Mouse (Mus musculus) stomach, embryonic 14.5 days (tissue): ENCODE measurements around the gene Gse1. TPM values are rescaled to one million over a fixed set of nuclear protein-coding genes. Genes with fewer than 3 reads are reported as not detected.

Experiments
- ATAC-seq: fragments of 200-750 bp; cut with Nextera tagmentation; 2 replicates; pipeline ENCODE4 v1.8.0; 2017; ENCODE audit warnings: low read depth, moderate TSS enrichment; ENCODE audit not compliant: insufficient number of reproducible peaks, insufficient read depth, low FRiP score
- H3K27ac ChIP-seq: fragments of 300-500 bp; sonication (generic); 2 replicates; pipeline ENCODE4 v1.5.1; 2014; ENCODE audit warnings: mild to moderate bottlenecking, low read length, moderate library complexity, mixed read lengths
- H3K27me3 ChIP-seq: fragments of 300-500 bp; sonication (generic); 2 replicates; pipeline ENCODE4 v1.6.1; 2014; ENCODE audit warnings: low read length, control low read depth, mixed read lengths; ENCODE audit not compliant: control insufficient read depth, insufficient read depth
- H3K36me3 ChIP-seq: fragments of 300-500 bp; sonication (generic); 2 replicates; pipeline ENCODE4 v1.6.1; 2014; ENCODE audit warnings: mild to moderate bottlenecking, control low read depth, low read length, moderate library complexity, mixed read lengths; ENCODE audit not compliant: control insufficient read depth, insufficient read depth
- H3K4me1 ChIP-seq: fragments of 300-500 bp; sonication (generic); 2 replicates; pipeline ENCODE4 v1.6.1; 2014; ENCODE audit warnings: low read length, control low read depth, mixed read lengths; ENCODE audit not compliant: control insufficient read depth, insufficient read depth
- H3K4me2 ChIP-seq: fragments of 300-500 bp; sonication (generic); replicated peaks from 2 replicates; pipeline ENCODE4 v1.6.1; 2014; ENCODE audit warnings: low read depth, low read length, control low read depth
- H3K4me3 ChIP-seq: fragments of 300-500 bp; sonication (generic); 2 replicates; pipeline ENCODE4 v1.5.1; 2014; ENCODE audit warnings: low read depth, low read length, control low read depth
- H3K9ac ChIP-seq: fragments of 300-500 bp; sonication (generic); replicated peaks from 2 replicates; pipeline ENCODE4 v1.6.1; 2014; ENCODE audit warnings: low read depth, mild to moderate bottlenecking, control low read depth, low read length, moderate library complexity, mixed read lengths
- H3K9me3 ChIP-seq: fragments of 300-500 bp; sonication (generic); 2 replicates; pipeline ENCODE4 v1.6.1; 2016; ENCODE audit warnings: low read depth, low read length, control low read depth; ENCODE audit not compliant: control insufficient read depth
- WGBS: fragments of 180-500 bp; shearing (Covaris S2); extraction: QIAGEN DNeasy Blood & Tissue Kit; methylation state at CpG from one replicate; pipeline ENCODE4 v1.1.7; 2014; 5-methylcytosine and 5-hydroxymethylcytosine counted together
- polyA plus RNA-seq: library from polyadenylated mRNA; unstranded; fragments of >200 nt; fragmentation: Nextera tagmentation; extraction: Ambion mirVana; gene quantifications from 2 replicates; pipeline ENCODE4 v1.2.1, GENCODE M21; 2014

Gene Gse1
- polyA plus RNA-seq, 1 experiment from 2014 or later = 11.1 TPM

GRCm38 (mm10) chr8:120250750-120251410 is 22.6 kb downstream of the Gse1 start:
- no peak for ATAC-seq
- Histone ChIP-seq H3K9me3 (no peaks in the 10 kb centered on the region), H3K4me3 (no peak overlapping the region), H3K4me2 (no peak overlapping the region), H3K36me3 (no peaks in the 10 kb centered on the region), H3K9ac (no peak overlapping the region), H3K4me1 (peaks cover 36% of the 10 kb centered on the region), H3K27ac (peak overlapping the region; percentile 49), H3K27me3 (no peaks in the 10 kb centered on the region)
- 63% methylated on average over 16 of the region's 16 CpGs for WGBS

GRCm38 (mm10) chr8:120251411-120252035 is 23.3 kb downstream of the Gse1 start:
- WGBS = 45% methylated on average over 9 of the region's 9 CpGs
- ATAC-seq = peak; percentile 14; the same call in 1 of the 2 replicates
- H3K27ac ChIP-seq = peak overlapping the region; percentile 49
- no peak overlapping the region for H3K4me3 ChIP-seq
- H3K9me3 ChIP-seq = no peaks in the 10 kb centered on the region
- no peaks in the 10 kb centered on the region for H3K36me3 ChIP-seq
- H3K4me2 ChIP-seq = no peak overlapping the region; the same call in 1 of the 2 replicates
- H3K27me3 ChIP-seq = no peaks in the 10 kb centered on the region
- no peak overlapping the region for H3K9ac ChIP-seq
- H3K4me1 ChIP-seq = peaks cover 38% of the 10 kb centered on the region

GRCm38 (mm10) chr8:120253626-120254025 is 25.4 kb downstream of the Gse1 start:
- Histone ChIP-seq H3K9ac (no peak overlapping the region), H3K27me3 (no peaks in the 10 kb centered on the region), H3K4me1 (peaks cover 46% of the 10 kb centered on the region), H3K4me3 (no peak overlapping the region), H3K27ac (no peak overlapping the region), H3K9me3 (no peaks in the 10 kb centered on the region), H3K36me3 (no peaks in the 10 kb centered on the region), H3K4me2 (no peak overlapping the region)
- 85% methylated on average over 8 of the region's 8 CpGs for WGBS
- no peak for ATAC-seq

GRCm38 (mm10) chr8:120255406-120255987 is 27.2 kb downstream of the Gse1 start:
- Histone ChIP-seq H3K4me1 (peaks cover 46% of the 10 kb centered on the region), H3K9me3 (no peaks in the 10 kb centered on the region), H3K4me2 (no peak overlapping the region), H3K36me3 (no peaks in the 10 kb centered on the region), H3K4me3 (no peak overlapping the region), H3K9ac (no peak overlapping the region), H3K27ac (no peak overlapping the region), H3K27me3 (no peaks in the 10 kb centered on the region)
- 73% methylated on average over 6 of the region's 6 CpGs for WGBS
- ATAC-seq = no peak

GRCm38 (mm10) chr8:120256958-120257357 is 28.7 kb downstream of the Gse1 start:
- H3K9me3 ChIP-seq = no peaks in the 10 kb centered on the region
- no peaks in the 10 kb centered on the region for H3K36me3 ChIP-seq
- no peak overlapping the region for H3K27ac ChIP-seq
- ATAC-seq = no peak
- no peak overlapping the region for H3K4me3 ChIP-seq
- WGBS = 22% methylated on average over 6 of the region's 6 CpGs
- H3K4me2 ChIP-seq = no peak overlapping the region
- peaks cover 46% of the 10 kb centered on the region for H3K4me1 ChIP-seq
- H3K9ac ChIP-seq = no peak overlapping the region
- H3K27me3 ChIP-seq = no peaks in the 10 kb centered on the region

GRCm38 (mm10) chr8:120259206-120259605 is 30.9 kb downstream of the Gse1 start:
- no peak overlapping the region for H3K9ac ChIP-seq
- ATAC-seq = no peak
- no peak overlapping the region for H3K4me2 ChIP-seq
- no peaks in the 10 kb centered on the region for H3K36me3 ChIP-seq
- no peaks in the 10 kb centered on the region for H3K9me3 ChIP-seq
- 79% methylated on average over 13 of the region's 13 CpGs for WGBS
- H3K4me3 ChIP-seq = no peak overlapping the region
- H3K27me3 ChIP-seq = no peaks in the 10 kb centered on the region
- H3K4me1 ChIP-seq = peaks cover 52% of the 10 kb centered on the region
- H3K27ac ChIP-seq = no peak overlapping the region

GRCm38 (mm10) chr8:120260677-120261076 is 32.4 kb downstream of the Gse1 start:
- 71% methylated on average over 5 of the region's 5 CpGs for WGBS
- no peaks in the 10 kb centered on the region for H3K27me3 ChIP-seq
- ATAC-seq = no peak
- no peak overlapping the region for H3K4me3 ChIP-seq
- H3K36me3 ChIP-seq = no peaks in the 10 kb centered on the region
- peak overlapping the region; percentile 21; the same call in 1 of the 2 replicates for H3K4me2 ChIP-seq
- H3K27ac ChIP-seq = peak overlapping the region; percentile 86
- no peaks in the 10 kb centered on the region for H3K9me3 ChIP-seq
- peaks cover 57% of the 10 kb centered on the region for H3K4me1 ChIP-seq
- no peak overlapping the region for H3K9ac ChIP-seq

- no peaks in the 10 kb centered on the region for H3K36me3 ChIP-seq
- H3K9me3 ChIP-seq = no peaks in the 10 kb centered on the region
- H3K4me2 ChIP-seq = peak overlapping the region; percentile 21
- H3K27me3 ChIP-seq = no peaks in the 10 kb centered on the region
- H3K4me3 ChIP-seq = no peak overlapping the region
- no peak overlapping the region for H3K9ac ChIP-seq
- no peak for ATAC-seq
- 12% methylated on average over 21 of the region's 21 CpGs for WGBS
- peak overlapping the region; percentile 86 for H3K27ac ChIP-seq
- peaks cover 62% of the 10 kb centered on the region for H3K4me1 ChIP-seq
Observed at GRCm38 (mm10) chr8:120261338-120262120, 33.3 kb downstream of the Gse1 start.
